Mouse (Mus musculus) kidney, adult 11 months (tissue): ENCODE results near the gene Cdk14.

Source experiments
- DNase-seq: peaks from one replicate; pipeline ENCODE4 v3.0.0; 2022

Cdk14 gene

DNA sequence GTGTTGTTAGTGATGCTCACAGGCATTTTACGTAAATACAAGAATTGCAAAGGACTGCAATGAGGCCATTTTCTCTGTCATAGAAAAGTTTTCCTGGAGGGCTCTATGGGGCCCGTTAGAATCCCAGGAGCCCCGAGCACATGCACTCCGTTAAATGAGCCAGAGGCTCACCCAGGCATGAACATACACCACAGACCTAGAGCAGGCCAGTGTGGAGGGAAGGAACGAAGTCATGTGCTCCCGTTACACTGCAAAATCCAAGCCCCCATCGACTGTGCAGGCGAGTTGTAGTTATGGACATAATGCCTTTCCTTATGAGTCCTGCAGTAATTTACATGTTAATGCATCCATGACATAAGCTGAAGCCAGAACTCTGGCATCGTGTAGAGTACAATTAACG is 244.1 kb downstream of the Cdk14 start:
- DNase-seq, result no peak

DNA sequence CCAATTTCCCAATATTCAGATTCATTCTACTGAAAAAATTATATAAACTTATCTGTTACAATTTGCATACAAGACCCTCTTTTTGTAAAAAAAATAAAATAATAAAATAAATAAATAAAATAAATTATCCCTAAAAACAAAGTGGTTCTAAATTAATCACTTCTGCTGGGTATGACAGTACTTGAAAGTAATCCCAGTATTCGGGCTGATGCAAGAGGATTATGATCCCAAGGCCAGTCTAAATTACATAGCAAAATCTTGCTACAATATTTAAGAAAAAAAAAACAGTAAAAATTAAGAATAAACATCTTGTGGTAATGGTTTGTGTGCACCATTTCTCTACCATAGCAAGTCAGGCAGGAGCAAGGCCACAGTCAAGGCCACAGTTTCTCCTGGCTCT is 244.5 kb downstream of the Cdk14 start:
- DNase-seq, result no peak

DNA sequence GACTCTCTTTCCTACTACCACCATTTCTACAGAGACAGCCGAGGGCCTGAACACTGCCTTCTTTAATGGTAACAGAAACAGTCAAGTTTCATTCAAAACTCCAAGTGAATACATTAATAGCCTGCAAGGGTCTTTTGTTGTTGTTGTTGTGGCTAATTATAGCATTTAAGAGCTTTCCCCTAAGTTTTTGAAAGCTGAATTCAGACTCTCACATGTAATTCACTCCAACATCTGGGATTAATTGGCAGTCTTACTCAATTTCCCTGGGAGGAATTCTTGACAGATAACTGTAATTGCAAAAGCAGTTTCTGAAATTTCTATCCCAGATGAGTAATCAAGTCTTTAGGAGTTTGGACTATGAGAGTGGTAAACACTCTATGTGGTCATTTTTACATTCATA is 245.0 kb downstream of the Cdk14 start:
- no peak for DNase-seq

DNA sequence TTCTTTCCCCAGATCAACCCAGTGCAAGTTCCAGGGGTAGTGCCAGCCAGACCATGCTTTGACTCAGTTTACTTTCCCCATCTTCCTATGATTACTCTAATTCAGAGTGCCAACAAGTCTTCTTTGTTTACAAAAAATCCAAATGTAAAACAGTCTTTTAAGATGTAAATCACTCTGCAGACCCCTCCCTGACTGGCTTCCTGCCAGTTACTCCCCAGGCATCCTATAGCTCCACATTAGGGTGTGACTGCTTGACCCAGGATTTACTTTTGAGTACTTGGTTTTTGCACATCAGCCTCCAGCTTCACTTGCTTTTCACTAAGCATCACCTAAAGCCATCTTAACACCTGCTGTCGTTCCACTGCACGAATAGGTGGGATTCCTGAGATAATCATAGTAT is 254.0 kb downstream of the Cdk14 start:
- no peak for DNase-seq

DNA sequence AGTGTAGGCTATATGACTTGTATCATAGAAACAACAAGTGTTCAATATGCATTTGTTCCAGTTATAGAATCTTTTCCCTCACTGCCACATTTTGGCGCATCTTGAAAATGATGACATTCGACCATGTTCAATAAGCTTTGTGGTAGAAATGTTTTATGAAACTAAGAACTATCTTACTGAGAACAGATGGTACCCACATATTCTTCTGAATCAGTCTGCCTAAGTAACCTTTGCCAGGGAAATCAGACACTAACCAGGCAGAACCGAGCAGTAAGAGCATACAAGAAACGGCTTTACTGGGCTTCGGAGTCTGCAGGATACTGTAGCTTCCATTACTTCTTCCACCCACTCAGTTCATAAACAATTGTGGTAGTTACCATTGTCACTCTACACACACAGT is 255.8 kb downstream of the Cdk14 start:
- DNase-seq, result no peak

DNA sequence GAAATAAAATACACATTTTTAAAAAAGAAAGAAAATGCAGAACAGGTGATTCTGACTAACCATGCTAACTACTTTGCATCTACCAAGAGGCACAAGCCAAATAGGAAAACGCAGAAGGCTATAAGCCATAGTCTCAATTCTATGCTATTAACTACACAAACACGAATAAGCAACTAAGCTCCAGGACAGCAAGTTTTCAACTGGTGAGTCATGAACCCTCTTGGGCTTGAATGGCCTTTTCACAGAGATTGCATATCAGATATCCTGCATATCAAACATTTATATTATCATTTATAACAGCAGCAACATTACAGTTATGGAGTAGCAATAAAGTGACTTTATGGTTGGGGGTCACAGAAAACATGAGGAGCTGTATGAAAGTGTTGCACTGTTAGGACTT is 256.3 kb downstream of the Cdk14 start:
- DNase-seq, result no peak

DNA sequence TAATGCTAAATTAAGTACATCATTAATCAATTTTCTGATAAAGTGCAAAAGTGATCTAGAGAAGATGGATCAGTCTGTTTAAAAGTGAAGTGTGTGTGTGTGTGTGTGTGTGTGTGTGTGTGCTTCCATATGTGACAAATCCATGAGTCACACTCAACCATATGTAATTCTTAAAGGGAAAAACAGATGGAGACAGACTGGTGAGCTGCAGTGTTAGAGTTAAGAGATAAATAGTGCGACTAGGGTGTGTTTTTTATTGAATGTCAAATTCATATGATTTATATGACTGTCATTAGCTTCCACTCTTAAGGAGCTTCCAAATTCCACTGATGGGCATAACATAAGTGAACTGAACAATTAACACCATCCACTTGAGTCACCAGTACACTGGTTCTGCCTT is 260.6 kb downstream of the Cdk14 start:
- no peak for DNase-seq

DNA sequence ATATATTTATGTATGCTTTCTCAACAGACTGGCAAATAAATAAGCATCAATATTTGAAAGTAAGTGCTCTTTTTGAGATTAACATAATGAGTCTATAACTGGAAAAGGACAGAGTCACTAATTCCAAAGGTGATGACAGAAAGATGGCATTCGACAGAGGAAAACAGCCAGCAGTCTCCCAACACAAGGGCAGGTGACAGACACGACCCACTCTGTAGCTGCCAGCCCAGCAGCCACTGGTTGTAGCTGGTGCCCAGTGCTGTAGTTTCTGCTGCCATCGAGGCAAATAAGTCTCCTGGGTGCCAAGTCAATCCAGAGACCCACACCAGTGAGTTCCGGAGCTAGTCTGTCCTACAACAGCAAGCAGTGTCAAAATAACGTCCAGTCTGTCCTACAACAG is 280.3 kb downstream of the Cdk14 start:
- no peak for DNase-seq

DNA sequence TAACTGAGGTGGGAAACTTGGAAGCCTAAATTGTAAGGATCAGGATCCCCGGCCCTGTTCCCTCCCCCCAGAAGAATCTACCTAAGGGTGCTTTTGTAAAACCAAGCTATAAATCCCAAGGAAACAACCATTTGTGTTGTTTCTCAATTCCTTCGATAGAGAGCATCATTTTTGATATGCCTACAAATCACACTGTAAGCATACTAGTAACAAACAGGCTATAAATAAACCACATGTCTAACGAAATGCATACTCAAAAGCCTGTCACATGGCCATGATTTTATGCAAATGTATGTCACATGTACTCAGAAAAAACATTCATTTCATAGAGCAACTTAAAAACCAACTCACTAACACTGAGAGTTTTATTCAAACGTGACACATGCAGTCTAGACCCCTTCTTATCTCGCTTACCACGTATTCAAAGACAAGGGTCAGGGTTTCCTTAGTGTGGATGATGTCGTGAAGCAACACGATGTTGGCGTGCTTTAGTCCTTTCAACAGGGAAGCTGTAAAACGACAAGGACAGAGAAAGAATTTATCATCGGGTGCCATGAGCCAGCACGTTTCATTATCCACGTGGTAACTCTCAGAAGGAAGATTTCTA is 285.1 kb downstream of the Cdk14 start:
- DNase-seq, result no peak

DNA sequence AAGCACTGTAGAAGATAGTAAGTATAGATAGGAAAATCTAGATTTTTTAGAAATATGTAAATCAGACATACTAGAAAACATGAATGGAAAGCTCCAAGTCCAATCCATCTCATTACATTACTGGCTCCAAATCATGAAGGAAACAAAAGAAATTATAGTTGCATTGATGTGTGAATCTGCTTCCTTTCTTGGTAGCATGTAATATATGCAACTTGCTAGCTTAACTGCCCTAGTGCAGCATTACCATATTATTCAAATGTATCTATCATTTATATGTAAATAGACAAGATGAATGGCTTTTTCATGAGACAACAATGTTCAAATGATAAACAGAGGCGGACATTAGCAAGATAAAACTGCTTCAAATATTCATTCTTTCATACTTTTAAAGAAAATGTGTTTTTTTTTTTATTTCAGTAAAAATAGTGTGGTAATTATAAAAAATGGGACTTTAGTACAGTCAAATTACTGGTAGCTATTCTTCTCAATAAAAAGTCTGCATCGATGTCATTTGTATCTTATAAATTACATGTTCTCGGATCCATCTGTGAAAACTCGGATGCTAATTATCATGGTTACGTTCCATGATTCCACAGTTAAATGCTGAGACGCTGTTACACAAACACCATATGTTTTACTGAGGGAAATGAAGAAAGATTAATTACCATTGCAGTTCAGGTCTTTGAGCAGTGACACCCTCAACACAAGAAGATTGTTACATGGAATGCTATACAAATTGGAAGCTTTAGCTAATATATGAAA is 285.8 kb downstream of the Cdk14 start:
- DNase-seq, result no peak

DNA sequence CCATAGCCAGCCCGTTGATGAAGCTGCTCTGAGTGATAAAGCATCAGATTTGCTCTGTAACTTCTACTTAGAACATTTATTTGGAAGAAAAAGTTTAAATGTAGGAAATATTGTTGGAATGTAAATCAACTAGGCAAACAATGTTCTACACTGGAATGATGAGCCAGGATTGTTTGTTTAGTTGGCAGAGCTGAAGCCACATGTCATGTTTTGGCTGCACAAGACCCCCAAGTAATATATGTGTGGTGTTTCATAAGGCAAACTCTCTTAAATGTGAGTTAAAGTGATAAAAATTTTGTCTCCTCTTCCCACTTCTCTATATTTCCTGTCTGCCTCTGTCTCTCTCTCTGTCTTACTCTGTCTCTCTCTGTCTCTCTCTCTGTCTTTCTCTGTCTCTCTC is 291.3 kb downstream of the Cdk14 start:
- no peak for DNase-seq

DNA sequence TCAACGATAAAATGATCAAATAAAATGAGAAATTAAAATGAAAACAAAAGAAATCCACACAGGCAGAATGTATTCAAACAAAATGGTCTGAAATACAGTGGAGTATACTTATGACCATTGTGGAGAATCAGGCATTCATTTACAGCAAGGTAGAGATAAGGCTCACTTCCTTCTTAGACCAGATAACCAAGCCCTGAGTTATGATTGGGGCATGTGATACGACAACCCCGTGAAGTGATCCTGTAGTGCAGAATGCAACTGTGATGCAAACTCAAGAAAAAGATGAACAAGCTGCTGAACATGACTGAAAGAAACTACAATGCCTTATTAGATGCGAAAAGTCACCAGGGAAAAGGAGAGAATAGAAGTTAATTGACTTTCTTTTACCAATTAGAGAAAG is 295.5 kb downstream of the Cdk14 start:
- DNase-seq, result no peak

DNA sequence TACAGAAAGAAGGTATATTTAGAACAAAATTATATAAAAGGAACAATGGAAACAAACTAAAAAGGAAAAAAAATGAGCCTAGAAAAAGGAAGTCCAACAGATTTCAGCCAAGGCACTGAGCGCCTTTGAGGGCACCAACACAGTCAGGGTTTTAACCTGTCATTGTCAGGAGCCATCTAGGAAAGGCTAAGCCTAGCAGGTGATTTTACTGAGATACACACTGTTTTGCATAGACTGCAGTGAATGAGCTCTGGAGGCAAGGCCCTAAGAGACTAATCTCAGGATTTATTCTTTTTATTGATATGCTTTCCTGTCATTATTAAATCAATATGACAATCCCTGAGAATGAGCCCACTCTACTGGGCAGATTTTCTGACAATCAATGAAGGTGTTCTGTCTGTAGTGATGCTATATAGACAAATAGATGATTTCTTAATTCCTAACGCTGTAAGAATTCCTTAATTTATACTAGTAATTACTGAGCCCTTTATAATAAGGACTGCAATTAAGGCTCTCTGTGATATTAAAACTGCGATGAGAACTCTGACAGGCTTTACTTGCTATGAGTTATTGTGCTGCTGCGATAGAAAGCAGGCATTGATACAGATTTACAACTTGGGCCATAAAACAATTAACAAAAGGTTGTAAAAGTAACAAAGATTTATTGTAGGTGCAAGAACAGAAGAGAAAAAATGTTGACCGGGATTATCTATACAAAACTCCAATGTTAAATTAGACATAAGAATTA is 303.2 kb downstream of the Cdk14 start:
- no peak for DNase-seq

DNA sequence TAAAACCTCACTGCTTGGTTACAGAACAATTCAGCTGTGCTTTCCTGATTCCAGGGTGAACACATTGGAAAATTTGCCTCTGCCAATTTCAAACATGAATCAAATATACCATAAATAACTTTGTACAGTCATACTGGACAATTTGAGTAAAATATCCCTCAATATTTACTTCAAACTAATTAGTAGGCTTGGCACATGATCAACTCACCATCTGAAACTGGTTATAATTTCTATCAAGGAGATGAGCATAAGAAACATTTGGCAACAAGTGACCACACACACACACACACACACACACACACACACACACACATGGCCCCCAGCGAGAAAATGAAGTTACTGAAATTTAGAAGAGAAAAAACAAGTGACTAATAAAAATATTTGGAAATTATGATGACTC is 304.6 kb downstream of the Cdk14 start:
- no peak for DNase-seq

DNA sequence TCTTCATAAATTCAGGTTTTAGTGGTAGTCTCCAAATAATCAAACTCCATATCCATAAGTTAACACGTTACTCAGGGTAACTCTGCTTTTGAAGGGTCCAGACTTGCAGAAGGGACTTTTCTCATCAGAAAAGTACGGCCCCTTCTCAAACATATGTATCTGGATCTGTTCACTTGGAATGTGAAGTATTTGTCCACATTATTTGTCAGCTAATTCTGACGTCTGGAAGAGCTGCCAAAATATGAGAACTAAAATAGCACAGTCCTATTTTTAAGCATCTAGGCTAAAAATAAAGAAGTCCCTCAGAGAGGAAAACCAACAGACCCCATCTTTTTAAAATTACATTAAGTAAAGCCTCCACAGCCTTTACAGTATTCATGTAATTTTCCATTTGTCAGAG is 310.5 kb downstream of the Cdk14 start:
- no peak for DNase-seq

DNA sequence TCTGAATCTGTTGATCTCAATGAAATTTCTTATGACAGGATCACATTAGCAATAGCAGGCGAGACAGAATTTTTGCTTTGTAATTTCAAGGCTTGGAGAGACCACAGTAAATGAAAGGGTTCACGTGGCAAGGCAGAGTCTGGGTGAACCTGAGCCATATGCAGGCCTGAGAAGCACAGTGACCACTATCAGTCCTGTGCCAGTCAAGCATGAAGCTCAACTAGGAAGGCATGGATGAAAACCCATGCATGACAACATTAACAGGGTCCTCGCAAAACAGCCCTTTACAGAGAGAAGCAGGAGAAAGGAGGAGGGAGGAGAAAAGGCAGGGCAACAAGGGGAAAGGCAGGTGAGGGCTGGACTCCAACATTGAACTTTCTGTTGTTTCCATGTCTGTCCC is 311.1 kb downstream of the Cdk14 start:
- no peak for DNase-seq

DNA sequence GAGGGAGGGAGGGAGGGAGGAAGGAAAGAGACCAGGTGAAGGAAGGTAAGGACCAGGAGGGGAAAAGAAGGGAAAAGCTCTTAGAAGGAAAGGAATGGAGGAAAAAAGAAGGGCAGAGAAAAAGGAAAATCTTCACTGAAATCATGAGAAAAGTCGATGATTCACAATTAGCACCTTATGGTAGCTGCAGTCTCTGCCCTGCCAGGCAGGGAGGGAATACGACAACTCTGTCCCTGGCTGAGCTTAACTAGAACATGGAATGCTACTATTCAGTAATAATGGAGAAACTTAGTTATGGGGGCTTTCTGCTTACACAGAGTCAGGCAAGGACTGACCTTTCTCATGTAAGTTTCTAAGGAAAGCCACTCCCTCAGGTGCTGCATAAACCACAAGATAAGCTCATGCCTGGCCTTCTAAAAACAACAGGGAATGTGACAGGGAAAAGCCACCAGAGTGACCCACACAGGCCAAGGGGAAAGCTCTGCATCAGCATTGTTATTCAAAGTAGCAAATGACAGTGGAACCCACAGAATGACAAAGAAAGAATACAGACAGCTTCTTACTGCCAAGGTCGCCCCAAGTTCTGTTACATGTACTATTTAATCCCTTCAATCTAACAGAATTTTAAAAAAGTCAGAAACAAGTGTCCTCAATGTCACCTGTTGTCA is 323.7 kb downstream of the Cdk14 start:
- DNase-seq, result no peak

DNA sequence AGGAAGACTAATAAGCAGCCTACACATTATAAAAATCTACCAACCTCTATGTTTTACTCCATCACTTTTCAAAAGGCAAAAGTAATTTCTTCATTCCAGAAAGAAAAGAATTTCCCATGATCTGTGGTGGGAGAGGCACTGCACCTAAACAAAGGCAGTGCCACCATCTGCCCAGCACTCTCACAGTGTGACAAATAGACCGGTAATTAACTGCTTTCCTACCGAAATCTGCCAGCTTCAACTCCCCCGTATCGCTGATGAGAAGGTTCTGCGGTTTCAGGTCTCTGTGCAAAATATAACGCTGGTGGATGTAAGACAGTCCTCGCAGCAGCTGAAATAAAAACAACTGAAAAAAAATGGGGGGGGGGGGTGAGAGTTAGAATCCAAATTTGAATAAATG is 327.4 kb downstream of the Cdk14 start:
- DNase-seq, result no peak

DNA sequence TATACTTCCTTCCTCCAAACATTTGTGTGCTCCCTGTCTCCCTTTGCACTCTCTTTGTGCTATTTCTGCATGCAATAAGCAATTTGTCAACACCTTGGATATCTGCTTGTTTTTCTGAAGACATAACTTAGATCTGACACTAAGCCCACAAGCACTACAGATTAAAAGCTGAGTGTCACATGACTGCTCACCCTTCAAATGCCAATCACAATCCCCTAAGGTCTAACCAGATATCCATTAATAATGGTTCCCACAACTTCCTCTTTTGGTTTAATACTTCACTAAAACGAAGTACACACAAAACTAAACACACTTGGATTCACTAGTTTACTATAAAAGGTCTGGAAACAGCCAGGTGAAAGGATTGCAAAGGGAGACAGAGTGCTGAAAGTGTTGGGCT is 348.6 kb downstream of the Cdk14 start:
- no peak for DNase-seq

DNA sequence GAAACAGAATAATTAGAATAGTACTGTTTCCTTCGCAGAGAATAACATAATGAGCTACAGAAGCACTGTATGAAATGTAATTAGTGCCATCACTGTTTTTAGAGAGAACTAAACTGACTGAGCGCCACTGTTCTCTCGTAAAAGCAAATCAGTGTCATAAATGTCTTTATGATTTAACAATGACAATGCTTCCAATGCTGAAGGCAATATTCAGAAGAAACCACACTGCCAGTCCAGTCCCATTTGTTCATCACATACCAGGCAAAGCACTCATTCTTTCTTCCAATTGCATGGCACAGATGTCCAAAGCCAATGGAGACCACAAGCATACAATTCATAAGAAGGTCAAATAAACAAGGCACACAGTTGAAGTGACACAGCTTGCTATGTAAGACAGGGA is 355.4 kb downstream of the Cdk14 start:
- no peak for DNase-seq

DNA sequence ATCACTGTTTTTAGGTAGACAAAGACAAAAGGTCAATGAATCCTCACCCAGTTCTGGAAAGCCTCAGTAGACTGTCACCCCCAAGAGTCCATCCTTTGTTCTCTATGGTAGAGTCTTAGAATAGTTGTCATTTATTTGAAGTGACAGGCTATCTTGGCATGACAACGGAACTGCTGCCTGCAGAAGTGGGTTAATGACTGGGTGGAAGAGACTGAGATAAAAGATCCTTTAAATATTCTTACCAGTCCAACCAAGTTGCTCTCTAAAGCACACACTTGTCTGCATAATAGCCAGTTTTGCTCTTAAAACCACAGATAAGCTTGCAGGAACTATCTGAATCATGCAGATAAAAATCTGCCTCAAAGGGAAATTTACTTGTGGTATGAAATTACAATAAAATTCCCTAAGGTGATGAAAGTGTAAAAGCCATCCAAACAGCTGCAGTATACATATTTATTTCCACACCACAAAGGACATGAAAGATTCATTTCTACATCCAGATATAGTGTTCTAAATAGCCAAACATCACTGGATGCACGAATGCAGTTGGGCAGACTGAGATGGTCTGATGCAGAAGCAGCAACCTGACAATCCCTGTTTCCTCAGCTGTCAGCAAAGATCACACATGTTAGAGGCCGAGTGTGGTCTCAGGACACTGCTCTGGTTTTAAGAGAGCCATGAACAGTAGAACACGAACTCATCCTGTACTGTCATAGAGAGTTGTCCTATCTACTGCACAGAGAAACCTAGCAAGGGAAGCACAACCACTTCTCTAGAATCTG is 363.8 kb downstream of the Cdk14 start:
- DNase-seq, result no peak

DNA sequence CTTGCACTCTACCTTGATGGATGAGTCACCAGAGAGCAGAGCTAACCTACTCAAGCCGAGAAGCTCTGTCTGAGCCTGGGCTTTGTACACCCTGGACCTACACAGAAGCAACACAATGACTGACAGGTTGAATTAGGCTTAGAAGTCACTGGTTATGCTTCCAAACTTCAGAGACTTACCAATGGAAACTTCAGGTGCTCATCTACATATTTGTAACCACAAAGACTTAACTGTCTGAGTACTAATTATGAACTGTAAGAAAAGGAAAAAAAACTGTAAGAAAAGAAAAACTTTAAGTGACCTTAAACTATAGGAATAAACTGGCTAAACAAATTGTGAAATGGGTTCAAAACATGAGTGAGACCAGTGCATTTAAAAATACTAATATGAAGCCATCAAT is 364.6 kb downstream of the Cdk14 start:
- DNase-seq, result no peak

DNA sequence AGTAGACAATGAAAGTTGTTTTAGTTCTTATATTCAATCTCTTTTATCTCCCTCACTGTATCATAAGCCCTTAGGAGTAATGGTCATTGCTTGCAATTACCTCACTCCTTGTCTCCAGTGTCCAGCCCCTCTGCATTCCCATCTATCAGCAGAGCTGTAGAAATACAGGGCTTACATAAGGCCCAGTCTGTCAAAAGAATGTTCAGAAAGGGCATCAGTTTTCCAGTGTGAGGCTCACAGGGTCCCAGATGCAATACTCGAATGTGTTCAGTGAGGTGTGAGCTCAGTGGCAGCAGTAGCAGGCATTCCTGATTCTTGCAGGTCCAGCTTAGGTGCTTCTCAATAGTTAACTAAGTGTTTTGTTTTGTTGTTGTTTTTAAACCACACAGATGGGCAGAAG is 365.8 kb downstream of the Cdk14 start:
- DNase-seq, result no peak
